Mouse (Mus musculus) kidney, adult 2 months (tissue): Measurements from ENCODE around the gene Grk6. TPM values are rescaled to one million over a fixed set of nuclear protein-coding genes. Genes with fewer than 3 reads are reported as not detected.

ENCODE experiments used
- DNase-seq: peaks from one replicate; pipeline ENCODE4 v3.0.0; 2021
- H3K27ac ChIP-seq: fragments of 200-500 bp; 2 replicates; pipeline ENCODE4 v1.5.1; 2012; ENCODE audit warnings: low read depth, low read length, control low read depth, inconsistent platforms; ENCODE audit not compliant: insufficient read depth
- H3K27me3 ChIP-seq: fragments of 200-500 bp; replicated peaks from 2 replicates; pipeline ENCODE4 v1.6.1; 2012; ENCODE audit warnings: mild to moderate bottlenecking, moderate library complexity, low read length, inconsistent platforms; ENCODE audit not compliant: control insufficient read depth, insufficient read depth
- H3K36me3 ChIP-seq: fragments of 200-500 bp; 2 replicates; pipeline ENCODE4 v1.6.1; 2012; ENCODE audit warnings: mild to moderate bottlenecking, moderate library complexity, low read length, inconsistent platforms; ENCODE audit not compliant: control insufficient read depth, insufficient read depth
- H3K4me1 ChIP-seq: fragments of 200-500 bp; 2 replicates; pipeline ENCODE4 v1.6.1; 2011; ENCODE audit warnings: low read length; ENCODE audit not compliant: control insufficient read depth, insufficient read depth
- H3K4me3 ChIP-seq: fragments of 200-500 bp; 2 replicates; pipeline ENCODE4 v1.5.1; 2011; ENCODE audit warnings: mild to moderate bottlenecking, low read depth, low read length, control low read depth; ENCODE audit not compliant: insufficient read depth
- CTCF ChIP-seq: fragments of 200-500 bp; conservative IDR thresholded peaks from 2 replicates; pipeline ENCODE4 v1.5.1; 2011; ENCODE audit warnings: low read depth, mild to moderate bottlenecking, control low read depth, low read length, moderate library complexity, mixed read lengths; ENCODE audit not compliant: insufficient read depth, insufficient read length
- POLR2A ChIP-seq: fragments of 200-500 bp; IDR thresholded peaks from one replicate; pipeline ENCODE4 v1.6.1; 2011; ENCODE audit warnings: low read depth, low read length, control low read depth
- WGBS: fragments of 180-500 bp; shearing (Covaris S2); methylation state at CpG from one replicate; pipeline ENCODE4 v1.1.7; 2018; 5-methylcytosine and 5-hydroxymethylcytosine counted together
- polyA plus RNA-seq: library from polyadenylated mRNA; depleted of rRNA; stranded (reverse); fragments of >200 nt; gene quantifications from 2 replicates; pipeline ENCODE4 v1.2.3, GENCODE M21; 2012

The Grk6 gene
- polyA plus RNA-seq, 1 experiment = 27.4 TPM

DNA sequence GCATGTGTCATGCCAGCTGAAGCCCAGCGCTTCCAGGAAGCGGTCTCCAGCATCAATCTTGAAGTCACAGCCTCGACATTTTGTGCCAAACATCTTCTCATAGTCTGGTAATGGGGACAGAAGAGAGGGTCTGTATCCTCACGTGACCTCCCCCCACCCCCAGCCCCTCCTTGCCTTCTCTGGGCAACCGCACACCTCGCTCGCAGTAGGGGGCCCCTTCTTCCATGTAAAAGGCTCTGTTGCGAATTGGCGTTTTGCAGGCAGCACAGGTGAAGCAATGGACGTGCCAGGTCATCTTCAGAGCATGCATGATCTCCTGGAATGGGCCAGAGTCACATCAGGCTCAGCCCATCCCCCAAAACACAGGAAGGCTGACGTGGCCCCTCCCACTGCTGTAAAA lies 54.0 kb downstream of the Grk6 start:
- H3K36me3 ChIP-seq = no peaks in the 10 kb centered on the region
- WGBS = 81% methylated on average over 11 of the region's 11 CpGs
- H3K27me3 ChIP-seq = no peaks in the 10 kb centered on the region
- H3K4me1 ChIP-seq = no peaks in the 10 kb centered on the region
- H3K27ac ChIP-seq = no peak overlapping the region
- no peak for DNase-seq
- H3K4me3 ChIP-seq = no peak overlapping the region
- TF ChIP-seq POLR2A (no peak), CTCF (no peak)

DNA sequence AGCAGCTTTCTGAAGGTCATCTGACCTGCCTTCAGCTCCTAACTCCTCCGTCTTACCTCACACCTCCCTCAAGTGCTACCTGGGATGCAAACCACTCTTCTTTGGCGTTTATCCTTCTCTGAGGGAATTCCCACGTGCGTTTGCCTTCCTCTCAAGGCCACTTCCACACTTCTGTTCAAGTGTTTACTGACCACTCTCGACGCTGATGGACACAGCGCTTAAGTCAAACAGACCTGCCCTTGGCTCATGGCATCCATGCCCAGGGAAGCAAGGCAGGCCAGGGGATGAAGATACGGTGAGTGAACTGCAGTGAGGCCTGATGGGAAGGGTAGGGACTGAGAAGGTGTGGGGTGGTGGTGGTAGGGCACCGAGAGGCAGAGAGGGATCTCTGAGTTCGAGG lies 55.7 kb downstream of the Grk6 start:
- WGBS = 88% methylated on average over 10 of the region's 10 CpGs
- Histone ChIP-seq H3K27ac (no peak overlapping the region), H3K4me3 (no peak overlapping the region), H3K4me1 (no peaks in the 10 kb centered on the region), H3K36me3 (no peaks in the 10 kb centered on the region), H3K27me3 (no peaks in the 10 kb centered on the region)
- DNase-seq = no peak
- TF ChIP-seq POLR2A (no peak), CTCF (no peak)

DNA sequence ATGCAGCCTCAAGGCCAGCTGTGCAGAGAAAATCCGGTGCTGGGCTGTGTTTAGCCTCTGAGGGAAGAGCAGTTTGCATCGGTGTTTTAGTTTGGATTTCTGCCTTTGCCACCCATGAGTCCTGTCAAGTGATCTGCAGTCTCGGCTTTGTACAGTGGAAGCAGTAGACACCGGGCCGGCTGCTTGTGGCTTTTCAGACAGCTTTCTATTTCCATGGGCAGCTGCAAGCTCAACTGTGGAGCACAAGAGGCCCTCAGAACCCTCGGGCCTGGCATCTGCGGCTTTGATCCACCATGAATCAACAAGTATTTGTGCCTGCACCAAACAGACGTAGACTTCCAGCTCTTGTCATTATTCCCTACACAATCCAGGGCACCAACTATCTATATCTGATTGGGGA lies 57.5 kb downstream of the Grk6 start:
- WGBS = 90% methylated on average over 8 of the region's 8 CpGs
- Histone ChIP-seq H3K36me3 (no peaks in the 10 kb centered on the region), H3K27ac (no peak overlapping the region), H3K4me3 (no peak overlapping the region), H3K27me3 (no peaks in the 10 kb centered on the region), H3K4me1 (no peaks in the 10 kb centered on the region)
- DNase-seq = no peak
- TF ChIP-seq CTCF = no peak
- no peak for TF ChIP-seq POLR2A

DNA sequence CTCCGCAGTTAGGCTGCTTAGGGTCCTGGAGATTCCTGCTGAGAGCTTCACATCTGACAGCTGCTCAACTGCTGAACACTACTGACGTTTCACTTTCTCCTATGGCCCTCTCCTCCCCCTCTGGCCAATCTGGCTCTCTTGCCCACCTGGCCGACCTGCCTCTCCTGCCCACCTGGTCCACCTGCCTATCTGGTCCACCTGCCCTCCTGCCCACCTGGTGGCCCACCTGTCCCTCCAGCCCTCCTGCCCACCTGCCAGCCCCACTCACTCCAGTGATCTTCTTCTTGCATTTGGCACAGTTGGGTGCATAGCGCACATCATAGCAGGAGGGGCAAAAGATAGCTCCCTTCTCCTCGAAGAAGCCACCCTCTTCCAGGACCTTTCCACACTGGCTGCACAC lies 59.5 kb downstream of the Grk6 start:
- 86% methylated on average over 5 of the region's 5 CpGs for WGBS
- H3K36me3 ChIP-seq = no peaks in the 10 kb centered on the region
- DNase-seq = no peak
- H3K4me1 ChIP-seq = no peaks in the 10 kb centered on the region
- H3K27me3 ChIP-seq = no peaks in the 10 kb centered on the region
- no peak overlapping the region for H3K27ac ChIP-seq
- TF ChIP-seq CTCF = no peak
- no peak for TF ChIP-seq POLR2A
- no peak overlapping the region for H3K4me3 ChIP-seq

DNA sequence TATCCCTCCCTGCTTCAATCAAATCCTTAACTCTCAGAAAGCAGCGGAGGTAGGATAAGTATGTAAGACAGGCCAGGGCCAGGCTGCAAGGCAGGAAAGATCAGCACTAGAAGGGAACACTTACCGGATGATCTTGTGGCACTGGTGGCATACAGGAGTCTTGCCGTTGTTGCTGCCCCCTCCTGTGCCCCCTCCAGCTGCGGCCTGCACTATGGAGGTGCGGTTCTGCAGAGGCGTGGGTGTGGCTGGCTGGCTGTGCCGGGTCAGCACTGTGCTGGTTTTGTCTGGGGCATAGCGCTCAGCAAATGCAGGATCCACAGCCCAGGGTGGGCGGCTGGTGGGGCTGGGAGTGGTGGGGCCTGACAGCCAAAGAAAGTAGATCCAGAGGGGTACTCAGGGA lies 60.9 kb downstream of the Grk6 start:
- DNase-seq = no peak
- TF ChIP-seq CTCF = no peak
- no peak for TF ChIP-seq POLR2A
- H3K4me1 ChIP-seq = 0 out of 2 replicates have a peak, but pooled peaks cover 4% of the 10 kb centered on the region
- no peaks in the 10 kb centered on the region for H3K36me3 ChIP-seq
- WGBS = 94% methylated on average over 9 of the region's 9 CpGs
- H3K4me3 ChIP-seq = no peak overlapping the region
- no peaks in the 10 kb centered on the region for H3K27me3 ChIP-seq
- H3K27ac ChIP-seq = no peak overlapping the region

DNA sequence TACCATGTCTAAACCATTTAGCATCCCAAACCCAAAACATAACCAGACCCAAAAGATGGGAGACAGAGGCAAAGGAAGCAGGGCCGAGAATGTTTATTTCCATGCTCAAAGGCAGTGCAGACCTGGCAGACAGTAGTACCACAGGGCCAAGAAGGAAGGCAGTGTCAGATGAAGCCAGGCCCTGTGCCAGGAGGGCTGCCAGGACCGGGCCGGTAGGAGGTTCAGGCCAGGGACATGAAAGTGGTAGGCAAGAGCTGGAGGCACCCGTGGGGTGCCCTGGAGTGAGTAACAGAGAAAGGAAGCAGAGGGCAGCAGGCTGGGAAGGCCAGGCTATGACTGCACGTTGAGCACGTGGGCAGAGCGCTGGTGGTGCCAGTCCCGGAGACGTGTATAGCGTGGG lies 61.8 kb downstream of the Grk6 start:
- no peak overlapping the region for H3K27ac ChIP-seq
- WGBS = 89% methylated on average over 10 of the region's 10 CpGs
- H3K4me1 ChIP-seq = 0 out of 2 replicates have a peak, but pooled peaks cover 4% of the 10 kb centered on the region
- TF ChIP-seq CTCF (no peak), POLR2A (no peak)
- no peaks in the 10 kb centered on the region for H3K27me3 ChIP-seq
- no peak for DNase-seq
- H3K4me3 ChIP-seq = no peak overlapping the region
- no peaks in the 10 kb centered on the region for H3K36me3 ChIP-seq

DNA sequence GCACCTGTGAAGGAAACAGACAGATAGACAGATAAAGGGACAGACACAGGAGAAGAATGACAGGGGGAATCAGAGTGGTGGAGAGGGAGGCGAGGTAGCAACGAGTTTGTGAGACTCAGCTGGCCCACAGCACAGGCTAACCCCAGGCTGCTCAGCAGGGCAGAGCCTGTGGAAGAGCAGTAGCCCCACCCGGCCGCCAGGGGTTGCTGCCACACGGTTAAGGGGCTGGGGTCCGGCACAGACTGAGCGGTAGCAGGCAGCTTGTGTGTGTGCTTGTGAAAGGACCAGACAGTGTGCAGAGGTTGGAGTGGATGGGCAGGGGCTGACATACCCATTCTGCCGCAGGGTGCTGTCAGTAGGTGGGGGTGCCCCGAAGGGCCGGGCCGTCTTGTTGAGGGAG lies 63.0 kb downstream of the Grk6 start:
- whole genome bisulfite sequencing = 82% methylated on average over 11 of the region's 11 CpGs
- Histone ChIP-seq H3K4me3 (no peak overlapping the region), H3K27ac (no peak overlapping the region), H3K36me3 (no peaks in the 10 kb centered on the region), H3K27me3 (no peaks in the 10 kb centered on the region), H3K4me1 (0 out of 2 replicates have a peak, but pooled peaks cover 4% of the 10 kb centered on the region)
- TF ChIP-seq CTCF = no peak
- TF ChIP-seq POLR2A = no peak
- no peak for DNase-seq

DNA sequence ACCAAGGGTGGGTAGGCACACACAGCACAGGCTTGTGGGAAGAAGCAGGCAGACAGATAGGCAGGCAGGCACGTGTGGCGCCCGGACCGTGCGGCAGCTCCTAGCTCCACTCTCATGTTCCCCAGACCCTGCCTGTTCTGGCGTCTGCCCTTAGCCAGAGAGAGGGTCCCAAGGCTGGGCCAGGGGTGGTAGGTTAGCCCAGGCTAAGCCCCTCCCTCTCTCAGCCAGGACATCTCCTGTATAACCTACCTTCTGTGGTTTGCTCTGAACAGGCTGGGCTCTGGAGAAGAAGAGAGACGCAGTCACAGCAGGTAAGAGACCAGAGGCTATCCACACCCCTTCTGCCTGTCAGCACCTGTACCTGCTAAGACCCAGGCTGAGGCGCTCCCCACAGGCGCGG lies 63.7 kb downstream of the Grk6 start:
- Histone ChIP-seq H3K36me3 (no peaks in the 10 kb centered on the region), H3K4me1 (0 out of 2 replicates have a peak, but pooled peaks cover 4% of the 10 kb centered on the region), H3K27me3 (no peaks in the 10 kb centered on the region), H3K4me3 (no peak overlapping the region), H3K27ac (no peak overlapping the region)
- no peak for TF ChIP-seq CTCF
- no peak for TF ChIP-seq POLR2A
- DNase-seq = no peak
- 98% methylated on average over 10 of the region's 10 CpGs for WGBS
